Mouse (Mus musculus): ENCODE measurements around the gene Olfr1243.

- TF ChIP-seq EP300 (IDR thresholded peaks at IDR 0.05; ENCODE audit: low read length) = no peak
- TF ChIP-seq TCF12 (IDR thresholded peaks at IDR 0.05; ENCODE audit: low read depth, low read length) = no peak
Measured at GRCm38 (mm10) chr2:89498235-89498634, 33.1 kb downstream of the Olfr1243 start, which contains the start of gene Olfr1242.
